Mouse (Mus musculus) erythroblast, embryonic 14.5 days (primary cell): ENCODE measurements around the gene Rpl22. TPM values are rescaled to one million over a fixed set of nuclear protein-coding genes. Genes with fewer than 3 reads are reported as not detected.

ENCODE experiments used
- H3K27me3 ChIP-seq: 2 replicates; pipeline ENCODE4 v1.6.1; 2012; ENCODE audit warnings: inconsistent platforms; ENCODE audit not compliant: control insufficient read depth
- H3K36me3 ChIP-seq: 2 replicates; pipeline ENCODE4 v1.6.1; 2012; ENCODE audit warnings: mild to moderate bottlenecking, inconsistent platforms; ENCODE audit not compliant: control insufficient read depth
- H3K4me1 ChIP-seq: 2 replicates; pipeline ENCODE4 v1.6.1; 2012; ENCODE audit warnings: inconsistent platforms; ENCODE audit not compliant: control insufficient read depth
- H3K4me3 ChIP-seq: replicated peaks from 2 replicates; pipeline ENCODE3; 2012; ENCODE audit warnings: moderate library complexity, mild to moderate bottlenecking, inconsistent platforms
- H3K9me3 ChIP-seq: 2 replicates; pipeline ENCODE4 v1.6.1; 2012; ENCODE audit warnings: low read length, inconsistent platforms, mixed read lengths; ENCODE audit not compliant: control insufficient read depth
- GATA1 ChIP-seq: IDR thresholded peaks from 2 replicates; pipeline ENCODE4 v1.6.1; 2012; ENCODE audit warnings: low read length, inconsistent platforms, mixed read lengths
- TAL1 ChIP-seq: IDR thresholded peaks from 3 replicates; pipeline ENCODE4 v1.6.1; 2012; ENCODE audit warnings: low read length, inconsistent platforms, mixed read lengths
- polyA plus RNA-seq: library from polyadenylated mRNA; stranded (reverse); fragments of >175 nt; gene quantifications from 2 replicates; pipeline ENCODE4 v1.2.3, GENCODE M21; 2012

Rpl22 gene
- 13.4 and 13.6 TPM in 2 replicates for polyA plus RNA-seq

DNA sequence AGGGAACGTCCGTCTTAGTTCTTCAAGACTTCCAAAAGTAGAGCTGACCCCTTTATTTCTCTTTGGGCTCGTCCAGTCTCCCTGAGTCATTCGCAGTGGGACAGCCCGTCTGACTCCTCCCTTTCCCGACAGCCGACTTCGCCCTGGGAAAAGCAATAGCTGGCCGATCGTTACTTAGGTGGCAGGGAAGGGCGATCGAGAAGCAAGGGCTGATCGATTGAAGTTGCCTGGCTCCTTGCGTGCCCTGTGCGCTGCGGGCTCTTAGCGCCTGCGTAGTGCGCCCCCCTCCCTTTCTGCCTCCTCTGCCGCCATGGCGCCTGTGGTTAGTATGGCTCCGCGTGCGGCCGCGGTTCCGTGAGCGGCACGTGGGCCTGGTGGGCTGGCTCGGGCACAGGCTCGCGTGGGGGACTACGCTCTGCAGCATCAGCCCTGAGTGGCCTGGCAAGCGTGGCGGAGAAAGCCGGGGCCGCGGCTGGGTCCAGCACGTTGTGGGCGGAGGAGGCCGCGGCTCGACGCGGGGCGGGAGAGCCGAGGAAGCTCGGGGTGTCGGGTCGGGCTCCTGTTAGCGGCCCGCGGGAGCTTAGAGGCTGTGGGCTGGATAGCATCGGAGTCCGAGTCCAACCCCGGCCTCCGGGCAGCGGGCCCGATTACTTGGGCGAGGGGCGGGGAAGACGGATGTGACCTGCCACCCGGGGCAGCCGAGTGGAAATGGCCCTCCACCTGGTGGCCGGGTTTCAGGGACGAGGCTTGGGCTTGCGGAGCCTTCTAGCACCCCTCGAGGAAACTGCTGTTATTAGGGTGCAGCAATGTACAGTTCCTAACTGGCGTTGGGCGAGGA is at the start of gene Rpl22:
Rpl22 (plus strand) TSS at position 169 of the 838 bp plus-strand sequence.
- peak within 1 kb of the TSS; percentile 97 for H3K4me3 ChIP-seq
- TF ChIP-seq GATA1, result no peak
- no peak for TF ChIP-seq TAL1
- H3K4me1 ChIP-seq, result peaks cover 55% of the 10 kb centered on the region
- H3K36me3 ChIP-seq, result peaks cover 34% of the 10 kb centered on the region
- H3K9me3 ChIP-seq, result no peaks in the 10 kb centered on the region
- H3K27me3 ChIP-seq, result peaks cover 7% of the 10 kb centered on the region; the same call in 1 of the 2 replicates

DNA sequence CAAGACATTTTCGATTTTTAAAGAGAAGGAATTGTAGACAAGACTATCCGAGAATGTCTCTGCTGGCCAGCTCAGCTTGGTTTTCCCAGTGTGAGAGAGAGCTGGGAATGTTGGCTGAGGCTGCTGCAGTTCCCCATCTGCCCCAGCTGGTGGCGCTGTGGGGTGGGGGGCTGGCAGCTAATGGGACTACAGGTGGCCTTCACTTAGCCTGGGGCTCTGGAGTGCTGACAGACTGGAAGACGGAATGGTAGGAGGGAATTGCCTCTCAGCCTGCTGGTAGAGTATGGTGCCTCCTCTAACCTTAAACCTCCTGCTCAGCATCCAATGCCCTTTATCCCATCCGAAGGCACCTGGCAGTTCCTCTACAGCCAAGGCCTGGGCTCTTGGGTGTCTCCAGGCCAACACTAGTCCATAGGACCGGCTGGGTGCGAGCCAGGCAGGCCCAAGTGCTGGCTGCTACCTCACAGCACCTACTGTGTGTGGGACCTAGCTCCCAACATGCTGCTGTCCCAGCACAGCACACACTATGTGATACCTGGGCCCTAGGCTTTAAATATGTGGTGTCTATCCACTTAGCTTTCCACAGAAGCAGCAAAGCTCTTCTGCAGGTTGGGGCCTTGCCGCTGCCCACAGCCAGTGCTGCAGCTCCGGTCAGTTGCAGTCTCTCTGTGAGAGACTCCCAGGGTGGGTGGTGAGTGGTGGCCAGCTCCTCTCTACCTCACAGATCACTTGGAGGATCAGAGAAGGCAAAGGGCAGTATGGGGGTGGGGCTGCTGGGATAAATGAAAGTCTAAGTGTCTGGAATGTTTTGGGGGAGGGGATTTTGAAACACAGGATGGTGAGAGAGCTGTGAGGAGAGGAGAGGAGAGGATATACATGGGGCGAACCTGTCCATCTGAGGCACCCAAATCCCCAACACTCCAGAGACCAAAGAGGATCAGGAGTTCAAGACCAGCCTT is 48.9 kb upstream of the Rpl22 start:
- no peaks in the 10 kb centered on the region for H3K36me3 ChIP-seq
- peaks cover 67% of the 10 kb centered on the region for H3K27me3 ChIP-seq
- no peaks in the 10 kb centered on the region; the same call in 1 of the 2 replicates for H3K4me1 ChIP-seq
- no peak for TF ChIP-seq TAL1
- TF ChIP-seq GATA1, result no peak
- H3K4me3 ChIP-seq, result no peak overlapping the region
- no peaks in the 10 kb centered on the region for H3K9me3 ChIP-seq

DNA sequence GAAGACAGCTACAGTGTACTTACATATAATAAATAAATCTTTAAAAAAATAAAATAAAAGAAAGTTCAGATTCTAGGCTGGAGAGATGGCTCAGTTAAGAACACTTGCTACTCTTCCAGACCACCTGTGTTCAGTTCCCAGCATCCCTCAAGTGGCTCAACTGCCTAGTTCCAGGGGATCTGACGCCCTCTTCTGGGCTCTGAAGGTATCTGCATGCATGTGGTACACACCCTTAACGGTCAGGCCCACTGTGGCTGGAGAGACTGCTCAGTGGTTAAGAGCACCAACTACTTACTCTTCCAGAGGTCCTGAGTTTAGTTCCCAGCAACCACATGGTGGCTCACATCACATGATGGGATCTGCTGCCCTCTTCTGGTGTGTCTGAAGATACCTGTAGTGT is 47.6 kb upstream of the Rpl22 start:
- Histone ChIP-seq H3K4me3 (no peak overlapping the region), H3K27me3 (peaks cover 72% of the 10 kb centered on the region), H3K36me3 (no peaks in the 10 kb centered on the region), H3K4me1 (peaks cover 2% of the 10 kb centered on the region), H3K9me3 (peaks cover under 1% of the 10 kb centered on the region; the same call in 1 of the 2 replicates)
- no peak for TF ChIP-seq TAL1
- no peak for TF ChIP-seq GATA1

DNA sequence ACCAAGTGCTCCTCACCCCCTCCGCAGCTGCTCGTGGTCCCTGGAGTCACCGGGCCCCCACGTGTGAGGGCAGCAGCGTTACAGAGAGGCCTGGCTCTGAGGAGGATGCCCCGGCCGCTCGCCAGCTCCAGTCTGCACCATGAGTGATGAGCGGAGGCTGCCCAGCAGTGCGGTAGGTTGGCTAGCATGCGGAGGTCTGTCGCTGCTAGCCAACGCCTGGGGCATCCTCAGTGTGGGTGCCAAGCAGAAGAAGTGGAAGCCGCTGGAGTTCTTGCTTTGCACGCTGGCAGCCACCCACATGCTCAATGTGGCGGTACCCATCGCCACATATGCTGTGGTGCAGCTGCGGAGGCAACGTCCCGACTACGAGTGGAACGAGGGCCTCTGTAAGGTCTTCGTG is 46.6 kb upstream of the Rpl22 start:
- no peak for TF ChIP-seq TAL1
- no peak for TF ChIP-seq GATA1
- peaks cover 2% of the 10 kb centered on the region; the same call in 1 of the 2 replicates for H3K9me3 ChIP-seq
- peaks cover 72% of the 10 kb centered on the region for H3K27me3 ChIP-seq
- H3K4me1 ChIP-seq, result peaks cover 9% of the 10 kb centered on the region
- no peak overlapping the region for H3K4me3 ChIP-seq
- H3K36me3 ChIP-seq, result no peaks in the 10 kb centered on the region

DNA sequence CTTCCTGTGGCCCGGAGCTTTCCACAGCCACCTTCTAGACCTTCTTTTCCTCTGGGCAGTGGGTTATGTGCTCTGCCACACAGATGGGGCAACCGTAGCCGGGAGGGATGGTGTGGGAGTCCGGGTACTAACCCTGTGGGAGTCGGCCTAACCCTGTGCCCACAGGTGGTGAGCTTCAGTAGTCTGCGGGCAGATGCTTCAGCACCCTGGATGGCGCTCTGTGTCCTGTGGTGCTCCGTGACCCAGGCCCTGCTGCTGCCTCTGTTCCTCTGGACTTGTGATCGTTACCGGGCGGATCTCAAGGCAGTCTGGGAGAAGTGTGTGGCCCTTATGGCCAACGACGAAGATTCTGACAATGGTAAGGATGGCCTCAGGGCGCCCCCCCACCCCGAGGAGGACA is 43.9 kb upstream of the Rpl22 start:
- peaks cover 2% of the 10 kb centered on the region; the same call in 1 of the 2 replicates for H3K9me3 ChIP-seq
- TF ChIP-seq TAL1 (no peak), GATA1 (no peak)
- H3K4me1 ChIP-seq, result peaks cover 16% of the 10 kb centered on the region
- H3K27me3 ChIP-seq, result peaks cover 72% of the 10 kb centered on the region
- no peaks in the 10 kb centered on the region for H3K36me3 ChIP-seq
- no peak overlapping the region for H3K4me3 ChIP-seq

DNA sequence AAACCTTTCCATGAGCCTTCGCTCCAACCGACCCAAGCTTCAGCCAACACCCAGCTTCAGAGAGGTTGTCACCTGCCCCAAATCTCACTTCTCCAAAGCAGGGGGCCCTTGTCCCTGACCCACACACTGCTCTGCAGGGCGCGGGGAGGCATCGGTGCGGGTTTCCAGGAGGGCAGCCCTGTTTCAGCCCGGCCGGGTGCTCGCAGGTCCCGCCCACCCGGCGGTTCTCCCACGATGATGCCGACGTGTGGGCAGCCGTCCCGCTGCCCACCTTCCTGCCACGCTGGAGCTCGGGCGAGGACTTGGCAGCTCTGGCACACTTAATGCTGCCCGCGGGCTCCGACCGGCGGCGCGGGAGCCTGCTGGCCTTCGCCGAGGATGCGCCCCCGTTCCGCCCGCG is 42.8 kb upstream of the Rpl22 start:
- peaks cover 20% of the 10 kb centered on the region for H3K4me1 ChIP-seq
- peaks cover 77% of the 10 kb centered on the region for H3K27me3 ChIP-seq
- H3K36me3 ChIP-seq, result no peaks in the 10 kb centered on the region
- H3K4me3 ChIP-seq, result no peak overlapping the region
- peaks cover 2% of the 10 kb centered on the region; the same call in 1 of the 2 replicates for H3K9me3 ChIP-seq
- TF ChIP-seq TAL1, result no peak
- no peak for TF ChIP-seq GATA1

DNA sequence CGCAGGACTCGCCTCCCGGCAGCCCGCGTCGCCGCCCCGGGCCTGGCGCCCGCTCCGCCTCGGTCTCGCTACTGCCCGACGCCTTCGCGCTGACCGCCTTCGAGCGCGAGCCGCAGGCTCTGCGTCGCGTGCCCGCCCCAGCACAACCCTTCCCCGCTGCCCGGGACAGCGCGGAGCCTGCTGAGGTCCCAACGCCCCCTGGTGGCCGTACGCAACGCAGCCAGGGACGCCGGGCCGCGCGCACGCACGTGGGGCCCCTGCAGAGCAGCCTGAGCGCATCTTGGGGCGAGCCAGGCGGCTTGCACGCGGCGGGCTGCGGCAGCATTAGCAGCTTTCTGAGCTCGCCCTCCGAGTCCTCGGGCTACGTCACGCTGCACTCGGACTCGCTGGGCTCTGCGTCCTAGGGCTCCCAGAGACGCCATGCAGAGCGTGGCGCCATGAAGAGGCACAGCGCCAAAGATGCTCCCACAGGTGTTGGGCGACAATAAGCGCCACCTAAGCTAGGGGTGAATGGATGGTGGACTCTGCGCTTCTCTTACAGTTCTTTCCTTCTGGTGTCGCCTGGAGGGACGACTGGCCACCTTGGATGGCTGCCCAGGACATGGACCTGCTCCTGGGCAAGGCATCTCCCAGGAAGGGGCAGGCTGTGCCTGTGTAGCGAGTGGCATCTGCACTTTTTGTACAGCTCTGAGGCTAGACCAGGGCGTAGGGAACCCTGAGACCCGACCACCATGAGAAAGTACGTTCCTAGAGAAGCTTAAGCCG is 42.2 kb upstream of the Rpl22 start:
- TF ChIP-seq GATA1, result no peak
- TF ChIP-seq TAL1, result no peak
- Histone ChIP-seq H3K4me3 (no peak overlapping the region), H3K36me3 (no peaks in the 10 kb centered on the region), H3K9me3 (peaks cover 2% of the 10 kb centered on the region; the same call in 1 of the 2 replicates), H3K4me1 (peaks cover 20% of the 10 kb centered on the region), H3K27me3 (peaks cover 84% of the 10 kb centered on the region)

DNA sequence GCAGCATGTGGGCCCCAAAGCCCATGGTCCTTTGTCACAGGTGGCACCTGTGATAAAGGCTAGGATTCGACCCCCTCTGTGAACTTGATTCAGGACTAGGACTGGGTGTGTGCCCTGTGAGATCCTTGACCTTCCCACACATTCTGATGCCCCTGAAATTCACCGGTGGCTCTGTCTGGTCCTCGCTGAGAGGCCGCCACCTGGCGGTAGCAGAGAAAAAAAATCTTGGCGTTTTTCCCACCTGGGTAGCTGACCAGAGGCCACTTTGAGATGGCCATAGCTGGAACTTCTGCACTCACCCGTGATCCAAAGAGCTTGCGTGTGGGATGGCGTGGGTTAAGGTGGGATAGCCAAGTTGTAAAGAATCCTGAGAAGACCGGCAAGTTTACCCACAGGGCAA is 40.0 kb upstream of the Rpl22 start:
- H3K27me3 ChIP-seq, result peaks cover 93% of the 10 kb centered on the region
- TF ChIP-seq TAL1, result no peak
- no peak for TF ChIP-seq GATA1
- H3K9me3 ChIP-seq, result peaks cover 8% of the 10 kb centered on the region; the same call in 1 of the 2 replicates
- no peak overlapping the region for H3K4me3 ChIP-seq
- peaks cover 20% of the 10 kb centered on the region for H3K4me1 ChIP-seq
- H3K36me3 ChIP-seq, result no peaks in the 10 kb centered on the region
